Mouse (Mus musculus): ENCODE measurements around the gene Supt3.

The Supt3 gene

DNA sequence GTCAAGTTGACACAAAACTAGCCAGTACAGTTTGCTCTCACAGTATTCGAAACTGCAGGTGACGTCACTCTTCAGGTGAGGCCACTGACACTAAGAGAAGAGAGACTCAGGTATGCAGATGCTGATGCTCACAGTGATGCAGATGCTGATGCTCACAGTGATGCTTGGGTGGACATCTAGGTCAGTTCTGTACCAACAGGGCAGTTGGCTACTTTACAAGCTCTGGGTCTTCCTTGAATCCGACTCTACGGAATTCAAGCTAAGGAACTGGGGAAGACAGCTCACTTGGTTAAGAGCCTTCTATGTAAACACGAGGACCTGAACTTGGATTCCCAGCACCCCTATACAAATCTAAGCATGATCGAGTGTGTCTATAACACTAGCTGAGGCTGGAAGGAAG lies 359.5 kb downstream of the Supt3 start:
- DNase-seq: no peak

GRCm38 (mm10) chr17:45143043-45143442 lies 366.1 kb downstream of the Supt3 start:
- DNase-seq: no peak

GRCm38 (mm10) chr17:45144656-45145055 lies 367.7 kb downstream of the Supt3 start:
- peak; percentile 27 to 30 for DNase-seq

DNA sequence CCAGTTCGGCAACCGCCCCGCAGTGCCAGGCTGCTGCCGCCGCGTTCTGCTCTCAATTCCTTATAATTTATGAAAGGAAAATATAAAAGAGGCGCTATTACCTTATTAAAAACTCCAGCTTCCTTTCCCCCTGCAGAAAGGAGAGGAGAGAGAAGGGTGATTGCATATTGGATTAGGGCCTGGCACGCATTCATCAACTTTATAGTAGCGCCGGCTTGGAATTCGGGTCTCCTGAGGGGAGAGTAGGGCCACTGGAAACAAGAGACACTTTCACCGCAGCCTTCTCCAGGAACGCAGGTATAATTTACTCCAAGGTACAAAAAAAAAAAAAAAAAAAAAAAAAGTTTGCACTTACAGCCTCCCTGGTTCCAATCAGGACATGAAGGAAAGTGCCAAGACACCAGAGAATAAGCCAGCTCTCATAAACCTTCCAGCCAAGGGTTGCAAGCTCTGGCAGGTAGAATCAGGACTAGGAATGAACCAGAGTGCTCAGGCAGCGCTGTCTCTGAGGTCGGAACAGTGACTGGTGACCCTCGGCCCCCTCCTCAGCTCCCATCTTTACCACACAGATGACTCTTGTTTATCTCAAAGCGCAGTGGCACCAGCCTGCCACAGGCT lies 374.5 kb downstream of the Supt3 start:
- no peak for DNase-seq

- no peak for DNase-seq
Measured at GRCm38 (mm10) chr17:45153721-45154120, 376.8 kb downstream of the Supt3 start.

GRCm38 (mm10) chr17:45158171-45158691 lies 381.3 kb downstream of the Supt3 start:
- peak; percentile 35 to 43 for DNase-seq

DNA sequence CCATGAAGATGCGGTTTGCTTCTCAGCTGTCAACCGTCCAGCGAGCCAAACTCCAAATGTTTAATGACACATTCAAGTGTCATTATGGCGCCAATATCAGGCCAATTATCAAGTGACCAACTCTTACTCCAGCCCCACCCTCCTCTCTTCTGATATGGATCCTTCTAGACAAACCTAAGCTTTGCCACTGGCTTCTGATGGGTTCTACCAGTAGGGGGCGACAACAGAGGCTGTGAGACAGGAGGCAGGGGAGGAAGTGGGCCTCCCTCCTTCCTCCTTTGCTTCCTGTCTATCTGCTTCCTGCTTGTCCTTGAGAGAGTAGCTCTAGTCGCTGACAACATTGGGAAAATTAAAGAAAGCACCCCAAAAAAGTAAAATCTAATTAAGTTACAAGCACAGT lies 383.7 kb downstream of the Supt3 start:
- no peak for DNase-seq

DNA sequence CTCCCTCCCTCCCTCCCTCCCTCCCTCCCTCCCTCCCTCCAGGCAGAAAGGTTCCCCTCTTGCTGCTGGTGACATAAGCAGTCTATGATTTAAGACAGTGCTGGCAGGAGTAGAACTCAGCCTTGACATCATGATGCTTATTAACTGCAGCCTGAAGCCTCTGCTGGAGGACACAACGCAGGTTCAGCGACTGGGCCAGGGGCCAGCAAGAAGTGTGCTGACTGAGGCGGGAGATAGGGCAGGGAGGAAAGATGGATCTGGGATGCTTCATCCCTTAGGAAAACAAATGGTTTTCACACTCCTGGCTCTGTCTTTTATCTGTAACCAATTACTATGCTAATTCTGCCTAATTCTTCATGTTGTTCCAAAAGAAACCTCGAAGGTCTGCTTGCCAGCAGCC lies 388.8 kb downstream of the Supt3 start:
- DNase-seq: peak in 1 of 2 experiments; percentile 20
